Mouse (Mus musculus): ENCODE data around the gene Gmds. TPM values are rescaled to one million over a fixed set of nuclear protein-coding genes. Genes with fewer than 3 reads are reported as not detected.

Gene Gmds
- polyA plus RNA-seq (2015; fragmentation: Nextera tagmentation; extraction: Ambion mirVana): 14.1 and 16.1 TPM in 2 replicates

DNA sequence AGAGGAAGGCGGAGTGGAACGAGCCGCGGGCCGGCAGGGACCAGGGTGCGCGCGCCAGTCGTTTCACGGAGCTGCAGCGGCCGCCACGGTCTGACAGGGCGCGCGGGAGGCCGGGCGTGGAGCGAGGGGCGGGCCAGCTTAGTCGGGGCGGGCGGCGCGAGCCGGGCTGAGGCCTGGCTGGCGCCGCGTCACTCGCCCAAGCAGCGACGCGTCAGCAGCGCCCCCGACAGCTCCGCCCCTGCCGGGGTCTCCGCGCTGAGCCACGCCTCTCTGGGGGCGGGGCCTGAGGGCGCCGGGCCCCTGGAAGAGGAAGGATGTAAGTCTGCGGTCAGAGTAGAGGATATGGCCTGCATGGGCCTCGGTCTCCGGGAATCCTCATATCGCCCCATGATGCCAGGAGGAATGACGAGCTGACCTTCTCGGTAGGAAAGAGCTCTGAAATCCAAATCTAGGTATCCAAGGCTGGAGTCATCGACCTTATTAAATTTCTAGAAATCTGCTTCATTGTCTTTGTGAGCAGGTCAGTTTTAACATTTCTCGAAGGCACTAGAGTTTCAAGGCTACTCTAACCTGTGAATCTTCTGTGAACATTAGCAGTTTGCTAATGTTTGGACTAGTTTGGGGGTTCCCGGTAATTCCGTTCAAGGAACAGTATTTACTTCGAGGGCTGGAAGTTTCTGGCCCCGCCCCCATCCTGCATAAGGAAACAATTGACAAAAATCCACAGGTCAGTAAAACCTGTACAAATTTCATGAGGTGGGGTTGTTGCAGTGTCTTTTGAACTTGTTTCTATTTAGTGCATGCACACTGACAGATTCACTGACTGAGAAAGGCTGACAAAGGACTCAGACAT lies at the start of gene Gmds:
Gene Gmds, minus strand, starts transcription at position 228 of the 853 bp plus-strand sequence.

DNA sequence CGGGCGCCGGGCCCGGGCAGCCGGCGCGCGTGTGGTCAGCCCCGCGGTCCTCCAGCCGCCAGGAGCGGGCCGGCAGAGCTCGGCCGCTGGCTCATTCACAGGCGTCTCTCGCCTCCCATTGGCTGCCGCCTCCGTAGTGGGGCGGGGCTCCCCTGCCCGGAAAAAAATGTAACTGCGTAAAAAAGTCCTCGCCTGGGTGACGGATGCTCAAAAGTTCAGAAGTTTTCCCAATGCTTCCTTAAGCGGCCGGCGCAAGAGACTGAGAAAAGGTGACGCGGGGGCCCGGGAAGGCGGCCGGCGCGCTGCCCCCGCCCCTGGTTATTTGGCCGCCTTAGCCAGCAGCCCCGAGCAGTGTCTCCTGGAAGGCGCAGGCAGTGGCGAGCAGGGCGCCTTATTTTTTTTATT lies 532.1 kb downstream of the Gmds start, which contains the start of gene Foxc1:
Gene Foxc1, plus strand, starts transcription at position 206 of the 405 bp plus-strand sequence.

Measured in adrenal gland, postnatal 0 days (tissue).